Mouse (Mus musculus): ENCODE results near the gene Olfr485. TPM values are rescaled to one million over a fixed set of nuclear protein-coding genes. Genes with fewer than 3 reads are reported as not detected.

Olfr485 gene
- total and polyA plus RNA-seq, 3 experiments = not detected

- DNase-seq (ENCODE audit: low spot score) (no peak), ATAC-seq (ENCODE audit: extremely low read depth, insufficient number of reproducible peaks, low FRiP score, poor library complexity, severe bottlenecking) (no peak)
- no peak within 1 kb of the TSS for H3K4me3 ChIP-seq (ENCODE audit: low read depth, low read length)
- H3K9me3 ChIP-seq (replicated peaks) = no peaks in the 10 kb centered on the region
- H3K27me3 ChIP-seq (ENCODE audit: insufficient read depth, low read length) = no peaks in the 10 kb centered on the region
- TF ChIP-seq GATA1 (IDR thresholded peaks at IDR 0.05; ENCODE audit: borderline replicate concordance, low read length) (no peak), CTCF (IDR thresholded peaks at IDR 0.05; ENCODE audit: low read depth, low read length) (no peak), GATA2 (IDR thresholded peaks at IDR 0.05; ENCODE audit: borderline replicate concordance, low read depth, low read length) (no peak)
- no peaks in the 10 kb centered on the region for H3K36me3 ChIP-seq (replicated peaks)
- no peaks in the 10 kb centered on the region for H3K4me1 ChIP-seq (ENCODE audit: insufficient read depth, low read depth, low read length)
Measured at GRCm38 (mm10) chr7:108127349-108127748, 32.3 kb downstream of the Olfr485 start, which contains the start of gene Olfr484. TSS of gene Olfr484 (minus strand) at chr7:108127449.

- Histone ChIP-seq H3K4me1 (ENCODE audit: insufficient read depth, low read depth, low read length) (no peaks in the 10 kb centered on the region), H3K4me3 (ENCODE audit: low read depth, low read length) (no peak overlapping the region), H3K36me3 (replicated peaks) (no peaks in the 10 kb centered on the region), H3K27me3 (ENCODE audit: insufficient read depth, low read length) (no peaks in the 10 kb centered on the region), H3K9me3 (replicated peaks) (no peaks in the 10 kb centered on the region; the same call in 1 of the 2 replicates)
- no peak for TF ChIP-seq GATA2 (IDR thresholded peaks at IDR 0.05; ENCODE audit: borderline replicate concordance, low read depth, low read length)
- no peak for TF ChIP-seq CTCF (IDR thresholded peaks at IDR 0.05; ENCODE audit: low read depth, low read length)
- TF ChIP-seq POLR2AphosphoS5 (IDR thresholded peaks at IDR 0.05; ENCODE audit: insufficient replicate concordance, low read depth, low read length) = no peak
- no peak for TF ChIP-seq GATA1 (IDR thresholded peaks at IDR 0.05; ENCODE audit: borderline replicate concordance, low read length)
- TF ChIP-seq TAL1 (conservative IDR thresholded peaks at IDR 0.05; ENCODE audit: low read depth, low read length) = no peak
- ATAC-seq (ENCODE audit: extremely low read depth, insufficient number of reproducible peaks, low FRiP score, poor library complexity, severe bottlenecking) = no peak
- no peak for DNase-seq (ENCODE audit: low spot score)
Measured at GRCm38 (mm10) chr7:108121416-108121815, 38.3 kb downstream of the Olfr485 start.

GRCm38 (mm10) chr7:108120681-108121080 lies 39.0 kb downstream of the Olfr485 start:
- H3K4me1 ChIP-seq (ENCODE audit: insufficient read depth, low read depth, low read length) = no peaks in the 10 kb centered on the region
- DNase-seq (ENCODE audit: low spot score) (no peak), ATAC-seq (ENCODE audit: extremely low read depth, insufficient number of reproducible peaks, low FRiP score, poor library complexity, severe bottlenecking) (no peak)
- TF ChIP-seq GATA1 (IDR thresholded peaks at IDR 0.05; ENCODE audit: borderline replicate concordance, low read length) (no peak), TAL1 (conservative IDR thresholded peaks at IDR 0.05; ENCODE audit: low read depth, low read length) (no peak), POLR2AphosphoS5 (IDR thresholded peaks at IDR 0.05; ENCODE audit: insufficient replicate concordance, low read depth, low read length) (no peak), CTCF (IDR thresholded peaks at IDR 0.05; ENCODE audit: low read depth, low read length) (no peak), GATA2 (IDR thresholded peaks at IDR 0.05; ENCODE audit: borderline replicate concordance, low read depth, low read length) (no peak)
- no peaks in the 10 kb centered on the region; the same call in 1 of the 2 replicates for H3K9me3 ChIP-seq (replicated peaks)
- H3K4me3 ChIP-seq (ENCODE audit: low read depth, low read length) = no peak overlapping the region
- no peaks in the 10 kb centered on the region for H3K36me3 ChIP-seq (replicated peaks)
- H3K27me3 ChIP-seq (ENCODE audit: insufficient read depth, low read length) = no peaks in the 10 kb centered on the region

Other genes with a start within 250 kb of the Olfr485 start
- not detected in 2 replicates for gene Olfr473, start 229.4 kb downstream of the Olfr485 start, total RNA-seq (2014; fragmentation: Nextera tagmentation)
- 0.27 TPM in 1 of 2 replicates, not detected in the other for gene Olfr473, start 229.4 kb downstream of the Olfr485 start, total RNA-seq (2017)
- gene Olfr473, start 229.4 kb downstream of the Olfr485 start, polyA plus RNA-seq (2012) = not detected in 2 replicates
- gene Olfr474, start 205.2 kb downstream of the Olfr485 start, total RNA-seq (2014; fragmentation: Nextera tagmentation) = not detected in 2 replicates
- gene Olfr474, start 205.2 kb downstream of the Olfr485 start, total RNA-seq (2017) = 0.27 TPM in 1 of 2 replicates, not detected in the other
- gene Olfr474, start 205.2 kb downstream of the Olfr485 start, polyA plus RNA-seq (2012) = not detected in 2 replicates
- not detected in 2 replicates for gene Olfr476, start 195.1 kb downstream of the Olfr485 start, total RNA-seq (2014; fragmentation: Nextera tagmentation)
- 0.05 TPM in 1 of 2 replicates, not detected in the other for gene Olfr476, start 195.1 kb downstream of the Olfr485 start, total RNA-seq (2017)
- not detected in 2 replicates for gene Olfr476, start 195.1 kb downstream of the Olfr485 start, polyA plus RNA-seq (2012)
- gene Olfr477, start 173.2 kb downstream of the Olfr485 start, total RNA-seq (2014; fragmentation: Nextera tagmentation) = 0.45 TPM in 1 of 2 replicates, not detected in the other
- gene Olfr477, start 173.2 kb downstream of the Olfr485 start, total RNA-seq (2017) = 0.11 TPM in 1 of 2 replicates, not detected in the other
- gene Olfr477, start 173.2 kb downstream of the Olfr485 start, polyA plus RNA-seq (2012) = not detected in 2 replicates
- not detected in 2 replicates for gene Olfr478, start 125.9 kb downstream of the Olfr485 start, total RNA-seq (2014; fragmentation: Nextera tagmentation)
- 0.12 TPM in 1 of 2 replicates, not detected in the other for gene Olfr478, start 125.9 kb downstream of the Olfr485 start, total RNA-seq (2017)
- gene Olfr478, start 125.9 kb downstream of the Olfr485 start, polyA plus RNA-seq (2012) = not detected in 2 replicates
- not detected in 2 replicates for gene Olfr479, start 109.2 kb downstream of the Olfr485 start, total RNA-seq (2014; fragmentation: Nextera tagmentation)
- 0.17 and 0.55 TPM in 2 replicates for gene Olfr479, start 109.2 kb downstream of the Olfr485 start, total RNA-seq (2017)
- not detected in 2 replicates for gene Olfr479, start 109.2 kb downstream of the Olfr485 start, polyA plus RNA-seq (2012)
- not detected in 2 replicates for gene Olfr480, start 92.5 kb downstream of the Olfr485 start, total RNA-seq (2014; fragmentation: Nextera tagmentation)
- not detected in 2 replicates for gene Olfr480, start 92.5 kb downstream of the Olfr485 start, total RNA-seq (2017)
- not detected in 2 replicates for gene Olfr480, start 92.5 kb downstream of the Olfr485 start, polyA plus RNA-seq (2012)
- gene Olfr481, start 80.0 kb downstream of the Olfr485 start, total RNA-seq (2014; fragmentation: Nextera tagmentation) = not detected in 2 replicates
- 0.23 and 0.76 TPM in 2 replicates for gene Olfr481, start 80.0 kb downstream of the Olfr485 start, total RNA-seq (2017)
- gene Olfr481, start 80.0 kb downstream of the Olfr485 start, polyA plus RNA-seq (2012) = not detected in 2 replicates
- not detected in 2 replicates for gene Olfr482, start 62.3 kb downstream of the Olfr485 start, total RNA-seq (2014; fragmentation: Nextera tagmentation)
- gene Olfr482, start 62.3 kb downstream of the Olfr485 start, total RNA-seq (2017) = 0.17 and 0.22 TPM in 2 replicates
- not detected in 2 replicates for gene Olfr482, start 62.3 kb downstream of the Olfr485 start, polyA plus RNA-seq (2012)
- not detected in 2 replicates for gene Olfr483, start 59.0 kb downstream of the Olfr485 start, total RNA-seq (2014; fragmentation: Nextera tagmentation)
- not detected in 2 replicates for gene Olfr483, start 59.0 kb downstream of the Olfr485 start, total RNA-seq (2017)
- not detected in 2 replicates for gene Olfr483, start 59.0 kb downstream of the Olfr485 start, polyA plus RNA-seq (2012)
- gene Olfr484, start 32.4 kb downstream of the Olfr485 start, total RNA-seq (2014; fragmentation: Nextera tagmentation) = not detected in 2 replicates
- 0.11 and 0.17 TPM in 2 replicates for gene Olfr484, start 32.4 kb downstream of the Olfr485 start, total RNA-seq (2017)
- not detected in 2 replicates for gene Olfr484, start 32.4 kb downstream of the Olfr485 start, polyA plus RNA-seq (2012)
- gene Olfr486, start 12.9 kb upstream of the Olfr485 start, total RNA-seq (2014; fragmentation: Nextera tagmentation) = not detected in 2 replicates
- gene Olfr486, start 12.9 kb upstream of the Olfr485 start, total RNA-seq (2017) = not detected in 2 replicates
- not detected in 2 replicates for gene Olfr486, start 12.9 kb upstream of the Olfr485 start, polyA plus RNA-seq (2012)
- gene Olfr487, start 54.8 kb upstream of the Olfr485 start, total RNA-seq (2014; fragmentation: Nextera tagmentation) = not detected in 2 replicates
- 0.06 and 0.11 TPM in 2 replicates for gene Olfr487, start 54.8 kb upstream of the Olfr485 start, total RNA-seq (2017)
- not detected in 2 replicates for gene Olfr487, start 54.8 kb upstream of the Olfr485 start, polyA plus RNA-seq (2012)
- gene Olfr488, start 98.5 kb upstream of the Olfr485 start, total RNA-seq (2014; fragmentation: Nextera tagmentation) = not detected in 2 replicates
- gene Olfr488, start 98.5 kb upstream of the Olfr485 start, total RNA-seq (2017) = 0.05 and 0.12 TPM in 2 replicates
- gene Olfr488, start 98.5 kb upstream of the Olfr485 start, polyA plus RNA-seq (2012) = not detected in 2 replicates
- gene Olfr490, start 129.1 kb upstream of the Olfr485 start, total RNA-seq (2014; fragmentation: Nextera tagmentation) = not detected in 2 replicates
- 0.11 TPM in 1 of 2 replicates, not detected in the other for gene Olfr490, start 129.1 kb upstream of the Olfr485 start, total RNA-seq (2017)
- not detected in 2 replicates for gene Olfr490, start 129.1 kb upstream of the Olfr485 start, polyA plus RNA-seq (2012)
- not detected in 2 replicates for gene Olfr491, start 153.6 kb upstream of the Olfr485 start, total RNA-seq (2014; fragmentation: Nextera tagmentation)
- not detected in 2 replicates for gene Olfr491, start 153.6 kb upstream of the Olfr485 start, total RNA-seq (2017)
- gene Olfr491, start 153.6 kb upstream of the Olfr485 start, polyA plus RNA-seq (2012) = not detected in 2 replicates
- not detected in 2 replicates for gene Olfr492, start 163.8 kb upstream of the Olfr485 start, total RNA-seq (2014; fragmentation: Nextera tagmentation)
- 0.16 TPM in 1 of 2 replicates, not detected in the other for gene Olfr492, start 163.8 kb upstream of the Olfr485 start, total RNA-seq (2017)
- gene Olfr492, start 163.8 kb upstream of the Olfr485 start, polyA plus RNA-seq (2012) = not detected in 2 replicates
- gene Olfr493, start 187.1 kb upstream of the Olfr485 start, total RNA-seq (2014; fragmentation: Nextera tagmentation) = not detected in 2 replicates
- not detected in 2 replicates for gene Olfr493, start 187.1 kb upstream of the Olfr485 start, total RNA-seq (2017)
- not detected in 2 replicates for gene Olfr493, start 187.1 kb upstream of the Olfr485 start, polyA plus RNA-seq (2012)
- gene Olfr494, start 205.5 kb upstream of the Olfr485 start, total RNA-seq (2014; fragmentation: Nextera tagmentation) = not detected in 2 replicates
- gene Olfr494, start 205.5 kb upstream of the Olfr485 start, total RNA-seq (2017) = 0.44 TPM in 1 of 2 replicates, not detected in the other
- gene Olfr494, start 205.5 kb upstream of the Olfr485 start, polyA plus RNA-seq (2012) = not detected in 2 replicates
- not detected in 2 replicates for gene Olfr495, start 233.3 kb upstream of the Olfr485 start, total RNA-seq (2014; fragmentation: Nextera tagmentation)
- 0.12 and 0.16 TPM in 2 replicates for gene Olfr495, start 233.3 kb upstream of the Olfr485 start, total RNA-seq (2017)
- not detected in 2 replicates for gene Olfr495, start 233.3 kb upstream of the Olfr485 start, polyA plus RNA-seq (2012)